Mouse (Mus musculus): ENCODE data around the gene Pdzd9.

Pdzd9 gene

DNA sequence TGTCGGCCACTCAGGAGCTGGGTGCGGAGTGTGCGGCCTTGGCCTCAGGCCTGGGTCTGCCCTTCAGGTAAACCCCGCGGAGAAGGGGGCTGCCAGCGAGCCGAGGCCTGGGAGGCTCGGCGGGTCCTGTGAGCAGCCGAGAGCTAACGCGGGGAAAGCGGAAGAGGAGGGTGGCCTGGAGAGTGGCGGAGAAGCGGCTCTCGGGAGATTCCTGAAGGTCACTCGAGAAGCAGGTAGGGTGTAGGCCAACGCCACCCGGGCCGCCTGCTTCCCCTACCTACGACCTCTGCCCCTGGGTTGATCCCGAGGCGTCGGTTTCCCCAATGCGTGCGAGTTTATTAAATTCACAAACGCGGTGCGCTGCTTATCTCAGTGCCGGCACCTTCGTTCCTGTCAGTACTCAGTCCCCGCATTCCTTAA lies 34.8 kb downstream of the Pdzd9 start:
- no peak for DNase-seq

DNA sequence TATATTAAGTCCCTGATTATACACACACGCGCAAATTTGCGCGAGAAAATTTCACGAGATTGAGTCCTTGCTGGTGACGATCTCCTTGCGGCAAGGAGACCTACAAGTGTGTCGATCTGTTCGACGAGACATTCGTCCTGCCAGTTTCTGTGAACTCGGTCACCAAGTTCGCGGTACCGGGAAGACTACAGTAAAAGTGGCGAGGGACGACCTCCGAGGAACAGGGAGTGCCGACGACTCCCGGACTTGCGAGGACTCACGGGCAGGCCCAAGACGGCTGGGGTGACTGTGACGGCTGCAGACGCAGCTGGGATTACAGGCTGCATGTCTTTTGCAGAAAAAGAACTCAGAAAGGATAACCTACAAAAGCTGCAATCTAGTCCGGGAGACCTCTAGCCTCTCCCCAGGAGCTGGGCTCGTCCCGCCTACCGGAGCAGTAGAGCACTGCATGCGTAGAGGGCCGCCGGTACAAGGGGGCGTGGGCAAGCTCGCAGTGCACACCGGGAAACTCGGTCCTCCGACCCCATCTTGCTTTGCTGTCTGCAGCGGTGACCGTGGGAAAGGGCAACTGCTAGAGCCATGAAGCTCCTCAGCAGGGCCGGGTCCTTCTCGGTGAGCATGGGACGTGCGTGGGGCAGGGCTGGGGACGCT lies 35.3 kb downstream of the Pdzd9 start, which contains the start of gene Uqcrc2:
Uqcrc2 (plus strand) TSS at position 466 of the 651 bp plus-strand sequence.
- peak; percentile 85 to 87 for DNase-seq

DNA sequence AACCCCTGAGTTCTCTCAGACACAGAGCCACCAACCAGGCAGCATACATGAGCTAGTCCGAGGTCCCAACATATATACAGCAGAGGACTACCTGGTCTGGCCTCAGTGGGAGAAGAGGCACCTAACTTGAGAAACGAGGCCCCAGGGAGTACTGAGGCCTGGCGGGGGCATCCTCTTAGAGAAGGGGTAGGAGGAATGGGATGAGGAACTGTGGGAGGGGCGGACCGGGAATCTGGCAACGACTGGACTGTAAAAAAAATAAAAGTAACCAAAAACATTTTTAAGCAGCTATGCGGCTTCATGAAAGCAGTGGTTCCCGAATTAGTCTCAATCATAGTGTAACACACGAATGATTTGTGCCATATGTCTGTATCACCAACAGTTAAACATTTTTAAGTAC lies 35.8 kb downstream of the Pdzd9 start:
- no peak for DNase-seq

DNA sequence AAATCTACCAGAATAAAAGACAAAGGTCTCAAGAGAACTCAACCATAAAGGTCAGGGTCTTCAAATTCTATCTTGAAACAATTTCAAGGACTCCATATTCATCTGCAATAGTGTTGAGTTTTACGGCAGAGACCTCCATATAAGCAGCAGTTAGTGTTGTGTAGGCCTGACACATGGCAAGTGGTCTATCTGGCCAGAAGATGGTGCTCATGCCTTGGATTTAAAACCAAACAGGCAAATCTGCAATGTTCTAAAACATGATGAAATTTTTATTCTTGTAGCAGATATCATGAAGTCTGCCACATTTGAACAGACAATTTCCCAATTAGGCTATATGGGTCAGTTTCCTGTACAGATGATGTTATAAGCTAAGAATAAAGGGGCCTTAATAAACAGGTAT lies 37.6 kb downstream of the Pdzd9 start:
- peak in 1 of 2 experiments; percentile 6 for DNase-seq

DNA sequence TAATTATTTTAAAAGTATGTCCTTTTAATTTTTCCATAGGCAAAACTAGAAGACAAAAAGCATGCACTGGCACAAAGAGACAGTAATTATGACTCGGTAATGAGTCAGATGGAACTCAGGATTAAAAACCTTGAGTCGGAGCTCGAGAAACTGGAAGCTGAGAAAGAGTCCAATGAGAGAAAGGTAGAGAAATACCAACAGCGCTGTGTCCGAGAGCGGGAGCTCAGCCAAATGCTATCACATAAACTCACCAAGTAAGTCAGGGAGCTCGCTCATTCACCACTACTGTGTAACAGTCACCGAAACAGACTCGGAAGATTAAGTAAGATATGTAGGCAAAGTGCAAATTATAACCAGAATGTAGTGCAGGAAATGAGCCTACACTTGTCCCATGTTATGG lies 49.3 kb downstream of the Pdzd9 start:
- DNase-seq: no peak

DNA sequence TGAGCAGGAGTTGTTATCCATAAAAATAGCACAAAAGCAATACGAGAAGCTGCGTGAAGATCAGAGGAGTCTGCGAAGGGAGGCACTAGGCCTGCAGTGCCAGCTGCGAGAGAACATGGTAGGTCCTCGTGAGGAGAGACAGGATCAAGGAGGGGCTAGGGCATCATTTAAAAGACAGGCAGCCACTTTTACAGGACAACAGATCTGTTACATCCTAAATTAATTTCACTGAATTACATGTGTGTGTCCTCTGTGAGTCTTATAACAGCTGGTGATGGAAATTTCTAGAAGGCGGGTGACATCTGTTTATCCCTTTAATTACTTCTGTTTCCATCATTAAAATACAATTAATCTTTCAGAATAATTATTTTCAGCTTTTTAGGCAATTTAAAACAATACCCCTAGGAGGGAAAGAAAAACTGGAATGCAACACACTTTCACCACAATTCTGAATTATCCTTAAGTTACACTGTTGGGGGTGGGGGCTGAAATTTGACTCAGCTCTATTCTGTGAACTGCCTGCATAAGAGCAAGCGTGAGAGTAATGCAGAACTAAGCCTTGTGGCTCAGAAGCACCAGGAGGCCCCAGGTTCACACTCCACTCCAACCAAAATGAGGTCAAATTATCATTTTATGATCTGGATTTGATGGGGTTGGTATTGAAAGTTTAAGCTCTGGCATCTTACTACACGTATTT lies 49.9 kb downstream of the Pdzd9 start:
- DNase-seq: no peak
